Mouse (Mus musculus): Measurements from ENCODE around the gene Gpbp1l1.

Gene Gpbp1l1

DNA sequence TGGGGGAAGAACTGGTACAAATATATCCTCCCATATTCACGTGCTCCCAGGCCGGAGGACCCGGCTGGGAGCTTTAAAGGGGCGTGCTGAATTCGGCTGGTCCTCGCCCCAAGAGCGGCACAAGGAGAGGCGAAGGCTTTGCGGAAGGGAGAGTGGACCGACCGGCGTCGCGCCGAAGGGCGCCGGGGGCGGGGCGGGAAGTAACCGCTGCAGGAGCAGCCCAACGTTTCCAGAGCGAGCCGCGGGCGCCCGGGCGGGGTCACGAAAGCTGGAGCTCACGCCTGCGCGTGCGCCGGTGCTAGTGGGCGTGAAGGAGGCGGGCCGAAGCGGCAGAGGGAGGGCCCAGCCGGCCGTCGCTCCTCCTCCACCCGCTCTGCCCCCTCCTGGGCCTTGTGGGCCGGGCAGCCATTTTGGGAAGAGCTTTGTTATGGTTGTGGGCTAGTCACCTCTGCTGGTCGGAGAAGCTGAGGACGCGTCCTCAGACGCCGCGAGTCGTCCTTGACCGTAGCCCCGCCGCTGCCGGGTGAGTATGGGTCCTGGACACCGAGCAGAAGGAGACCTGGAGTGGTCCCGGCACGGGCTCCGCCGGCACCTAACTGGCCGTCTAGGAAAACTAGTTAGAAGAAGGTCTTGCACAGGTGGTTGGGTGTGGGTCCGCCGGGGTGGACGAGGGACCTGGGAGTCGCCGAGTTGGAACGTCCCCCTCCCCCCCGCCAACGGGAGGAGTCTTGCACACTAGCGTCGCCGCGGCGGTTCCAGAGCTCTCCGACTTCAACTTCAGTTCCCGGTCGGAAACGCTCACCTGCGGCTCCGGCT, at the start of gene Gpbp1l1:
TSS of gene Gpbp1l1 (plus strand) at position 353 of the 816 bp plus-strand sequence.
- in situ Hi-C loops (cut with MboI, MseI): no loop called here

DNA sequence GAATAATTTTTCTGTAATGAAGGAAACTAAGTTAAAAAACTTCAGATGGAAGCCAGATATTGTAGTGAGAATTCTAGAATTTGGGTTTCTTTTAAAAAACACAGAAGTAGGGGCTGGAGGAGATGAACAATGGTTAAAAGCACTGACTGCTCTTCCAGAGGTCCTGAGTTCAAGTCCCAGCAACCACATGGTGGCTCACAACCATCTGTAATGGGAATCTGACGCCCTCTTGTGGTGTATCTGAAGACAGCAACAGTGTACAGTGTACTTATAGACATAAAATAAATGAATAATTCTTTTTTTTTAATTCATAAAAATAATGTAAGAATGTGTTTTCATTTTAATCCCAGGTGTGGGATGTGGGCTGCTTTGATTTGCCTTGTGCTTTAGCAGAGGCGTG, 26.3 kb upstream of the Gpbp1l1 start:
- in situ Hi-C loops (cut with MboI, MseI): no loop called here

DNA sequence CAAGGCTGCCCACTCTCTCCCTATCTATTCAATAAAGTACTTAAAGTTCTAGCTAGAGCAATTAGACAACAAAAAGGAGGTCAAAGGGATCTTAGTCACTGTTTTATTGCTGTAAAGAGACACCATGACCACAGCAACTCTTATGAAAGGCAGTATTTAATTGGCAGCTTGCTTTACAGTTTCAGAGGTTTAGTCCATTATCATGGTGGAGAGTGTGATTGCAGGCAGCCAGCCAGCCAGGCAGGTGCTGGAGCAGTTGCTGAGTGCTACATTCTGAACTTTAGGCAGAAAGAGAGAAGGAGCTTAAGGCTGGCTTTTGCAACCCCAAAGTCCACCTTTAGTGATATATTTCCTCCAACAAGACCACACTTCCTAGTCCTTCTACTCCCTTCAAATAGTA, 21.1 kb upstream of the Gpbp1l1 start:
- in situ Hi-C loops (cut with MboI, MseI): no loop called here

DNA sequence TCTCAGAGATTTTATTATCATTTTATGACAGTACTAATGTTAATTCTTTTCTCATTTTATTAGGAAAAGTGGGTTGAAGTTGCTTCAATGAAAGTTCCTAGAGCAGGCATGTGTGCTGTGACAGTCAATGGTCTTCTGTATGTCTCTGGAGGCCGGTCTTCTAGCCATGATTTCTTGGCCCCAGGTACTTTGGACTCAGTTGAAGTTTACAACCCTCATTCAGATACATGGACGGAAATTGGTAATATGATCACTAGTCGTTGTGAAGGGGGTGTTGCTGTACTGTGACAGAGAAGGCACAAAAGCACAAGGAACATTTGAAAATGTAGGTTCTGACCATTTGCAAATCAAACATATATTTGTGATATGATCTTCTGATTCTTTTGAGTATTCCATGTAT, 19.7 kb upstream of the Gpbp1l1 start:
- in situ Hi-C loops (cut with MboI, MseI): no loop called here

DNA sequence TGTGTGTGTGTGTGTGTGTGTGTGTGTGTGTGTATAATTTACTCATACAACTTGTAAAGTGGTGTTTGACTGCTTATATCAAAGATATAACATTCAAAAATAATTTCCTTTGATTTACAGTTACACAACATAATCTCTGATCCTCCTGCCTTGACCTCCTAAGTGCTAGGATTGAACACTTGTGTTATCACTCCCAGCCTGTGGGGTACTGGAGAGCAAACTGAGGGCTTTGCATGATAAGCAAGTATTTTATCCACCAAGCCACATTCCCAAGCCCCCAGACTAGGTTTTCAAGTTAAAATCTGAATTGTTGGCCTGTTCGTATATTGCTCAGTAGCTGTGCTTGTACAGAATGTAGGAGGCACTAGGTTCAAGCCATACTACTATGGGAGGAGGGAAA, 7.0 kb upstream of the Gpbp1l1 start:
- in situ Hi-C loops (cut with MboI, MseI): no loop called here

DNA sequence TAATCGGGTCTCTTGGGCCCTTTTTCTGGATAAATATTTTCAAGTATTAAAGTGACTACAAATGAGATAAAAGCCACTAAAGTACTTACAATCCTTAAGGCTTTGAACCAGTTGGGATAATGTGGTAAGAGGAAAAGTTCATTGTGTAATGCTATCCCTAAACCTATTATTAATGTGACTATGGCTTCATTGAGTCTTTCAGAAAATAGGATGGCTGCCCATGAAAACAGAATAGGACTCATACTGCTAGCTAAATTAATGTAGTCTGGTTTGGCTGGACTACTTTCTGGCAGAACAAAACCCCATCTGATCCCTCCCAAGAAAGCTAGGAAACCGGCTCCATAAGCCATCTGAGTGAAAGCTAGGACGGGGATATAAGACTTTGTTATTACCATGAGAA, 4.4 kb upstream of the Gpbp1l1 start:
- in situ Hi-C loops (cut with MboI, MseI): no loop called here

DNA sequence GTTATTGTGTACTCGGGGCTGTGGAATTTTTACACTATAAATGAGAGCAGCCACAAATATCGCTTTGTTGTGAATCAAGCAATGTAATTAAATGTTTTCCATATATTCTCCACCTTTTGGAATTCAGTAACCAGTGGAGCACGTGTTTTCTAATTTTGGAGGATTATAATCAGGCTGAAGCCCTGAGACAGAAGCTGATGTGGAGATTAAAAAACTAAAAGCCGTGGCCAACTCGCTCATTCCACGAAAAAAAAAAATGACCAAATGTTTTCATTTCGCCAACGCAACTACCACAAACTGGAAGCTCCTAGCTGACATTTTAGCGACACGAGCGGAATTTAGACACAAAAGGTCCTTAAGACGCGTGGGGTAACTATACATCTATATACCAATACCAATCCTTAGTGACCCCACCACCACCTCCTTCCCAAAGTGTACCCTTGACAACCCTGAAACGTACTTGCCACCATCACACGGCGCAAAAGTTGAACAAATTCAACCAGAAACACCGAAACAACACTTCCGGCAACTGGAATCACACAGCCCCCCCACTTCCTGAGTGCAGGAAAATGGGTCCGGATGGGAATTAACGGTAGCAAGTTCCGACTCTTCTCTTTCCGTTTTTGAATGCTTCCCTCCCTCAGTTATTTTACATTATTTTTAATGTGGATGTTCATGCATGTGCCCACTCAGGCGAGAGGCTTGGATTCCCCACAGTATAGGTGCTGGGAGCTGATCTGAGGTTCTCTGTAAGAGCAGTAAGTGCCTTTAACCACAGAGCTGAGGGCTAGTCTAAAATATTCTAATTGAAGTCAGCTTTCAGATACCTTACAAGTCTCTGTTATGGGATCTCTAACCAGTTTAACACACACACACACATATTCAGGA, 1.8 kb upstream of the Gpbp1l1 start, which contains the start of gene Tmem69:
TSS of gene Tmem69 (minus strand) at position 524 of the 888 bp plus-strand sequence.
- in situ Hi-C loops (cut with MboI, MseI): no loop called here

DNA sequence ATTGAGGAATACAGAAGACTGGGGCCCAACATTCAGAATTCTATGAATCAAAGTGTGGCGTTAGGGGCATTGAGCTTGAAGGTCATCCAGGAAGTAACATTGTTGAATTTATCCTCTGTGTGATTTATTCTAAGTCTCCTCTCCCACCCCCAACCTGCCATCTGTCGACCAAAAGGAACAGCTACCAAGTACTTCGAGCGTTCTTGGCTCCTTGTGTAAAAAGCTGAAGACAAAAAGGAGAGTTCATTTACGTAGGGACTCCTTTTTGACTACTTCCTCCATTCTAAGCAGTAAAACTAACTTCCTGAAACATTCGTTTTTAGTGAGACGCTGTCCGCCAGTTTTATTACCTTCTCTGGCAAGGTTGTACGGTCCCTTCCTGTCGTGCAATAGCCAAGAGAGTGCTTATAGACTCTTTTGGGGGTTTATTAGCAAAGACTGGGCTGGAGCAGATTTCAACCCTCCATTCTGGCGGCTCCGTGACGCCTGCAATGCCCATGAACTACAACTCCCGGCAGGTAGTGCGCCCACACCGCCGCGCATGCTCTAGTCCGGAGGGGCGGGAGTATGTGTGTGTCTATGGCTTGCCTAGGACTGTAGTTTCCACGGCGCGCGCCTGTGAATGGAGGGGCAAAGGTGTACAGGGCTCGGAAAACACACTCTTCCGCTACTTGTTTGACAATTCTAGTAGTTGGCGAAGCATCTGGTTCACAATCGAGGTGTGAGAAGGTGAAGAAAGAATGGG, 725 bp upstream of the Gpbp1l1 start:
- in situ Hi-C loops (cut with MboI, MseI): no loop called here

DNA sequence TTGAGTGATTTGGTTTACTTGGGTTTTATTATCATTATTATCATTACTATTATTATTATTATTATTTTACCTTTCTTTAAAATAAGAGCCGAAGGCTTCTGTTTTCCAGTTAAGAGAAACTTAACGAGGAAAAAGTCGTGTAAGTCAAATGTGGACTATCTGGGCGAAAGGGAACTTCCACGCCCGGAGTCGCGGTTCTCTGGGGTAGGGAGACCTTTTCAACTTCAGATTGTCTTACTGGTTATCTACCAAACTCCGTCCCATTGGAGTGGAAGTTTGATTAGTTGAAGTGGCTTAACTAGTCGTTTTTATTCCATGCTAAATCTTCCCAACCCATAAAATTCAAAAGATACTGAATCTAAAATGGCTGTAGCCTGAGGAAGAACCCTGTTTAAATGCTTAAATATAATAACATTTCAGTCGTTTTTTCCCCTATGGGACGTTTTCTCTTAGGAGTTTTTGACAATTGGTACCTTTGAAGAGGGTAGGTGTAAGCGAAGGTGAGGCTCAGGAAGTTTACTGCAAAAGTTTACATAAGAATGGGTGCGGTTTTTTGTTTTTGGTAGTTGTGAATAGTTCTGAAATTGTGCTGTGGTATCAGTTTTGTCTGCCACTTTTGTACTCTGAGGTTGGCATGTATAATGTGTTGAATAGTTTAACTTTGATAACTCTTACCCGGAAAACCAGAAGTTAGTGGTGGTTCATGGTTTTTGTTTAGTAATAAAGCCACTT, 859 bp downstream of the Gpbp1l1 start:
- in situ Hi-C loops (cut with MboI, MseI): no loop called here

DNA sequence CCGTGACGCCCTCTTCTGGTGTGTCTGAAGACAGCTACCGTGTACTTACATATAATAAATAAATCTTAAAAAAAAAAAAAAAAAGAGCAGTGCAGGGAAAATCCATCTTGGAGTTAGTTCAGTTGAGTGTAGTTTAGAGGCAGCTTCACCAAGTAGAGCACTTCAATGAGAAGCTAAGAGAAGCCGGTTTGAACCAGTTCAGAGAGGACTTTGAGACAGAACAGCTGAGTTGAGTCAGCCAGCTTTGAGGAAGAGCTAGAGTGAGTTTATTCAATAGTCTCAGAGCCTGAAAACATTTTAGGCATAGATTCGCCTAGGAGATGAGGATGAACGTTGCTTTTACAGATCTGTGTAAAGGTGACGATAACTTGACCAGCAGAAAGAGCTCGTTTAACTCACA, 38.3 kb downstream of the Gpbp1l1 start:
- in situ Hi-C loops (cut with MboI, MseI): no loop called here

DNA sequence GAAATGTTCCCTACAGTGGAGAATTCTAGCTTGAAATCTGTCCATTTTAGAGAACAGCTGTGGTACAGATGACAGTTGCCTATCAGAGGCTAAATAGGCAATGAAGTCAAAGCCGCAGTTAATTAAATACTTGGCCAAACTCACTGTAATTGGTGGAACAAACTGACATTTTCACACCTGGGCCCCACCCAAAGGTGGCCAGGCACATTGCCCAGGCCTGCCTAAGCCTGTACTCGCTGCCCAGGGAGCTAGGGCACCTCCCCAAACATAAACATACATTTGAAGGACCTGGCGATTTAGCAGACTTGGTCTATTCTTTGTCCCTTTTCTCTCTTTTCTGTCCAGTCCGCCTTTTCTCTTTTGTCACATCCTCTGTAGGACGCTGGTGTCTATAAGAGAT, 38.9 kb downstream of the Gpbp1l1 start, which contains the start of gene Ccdc17:
TSS of gene Ccdc17 (plus strand) at position 276 of the 400 bp plus-strand sequence.
- in situ Hi-C loops (cut with MboI, MseI): no loop called here

DNA sequence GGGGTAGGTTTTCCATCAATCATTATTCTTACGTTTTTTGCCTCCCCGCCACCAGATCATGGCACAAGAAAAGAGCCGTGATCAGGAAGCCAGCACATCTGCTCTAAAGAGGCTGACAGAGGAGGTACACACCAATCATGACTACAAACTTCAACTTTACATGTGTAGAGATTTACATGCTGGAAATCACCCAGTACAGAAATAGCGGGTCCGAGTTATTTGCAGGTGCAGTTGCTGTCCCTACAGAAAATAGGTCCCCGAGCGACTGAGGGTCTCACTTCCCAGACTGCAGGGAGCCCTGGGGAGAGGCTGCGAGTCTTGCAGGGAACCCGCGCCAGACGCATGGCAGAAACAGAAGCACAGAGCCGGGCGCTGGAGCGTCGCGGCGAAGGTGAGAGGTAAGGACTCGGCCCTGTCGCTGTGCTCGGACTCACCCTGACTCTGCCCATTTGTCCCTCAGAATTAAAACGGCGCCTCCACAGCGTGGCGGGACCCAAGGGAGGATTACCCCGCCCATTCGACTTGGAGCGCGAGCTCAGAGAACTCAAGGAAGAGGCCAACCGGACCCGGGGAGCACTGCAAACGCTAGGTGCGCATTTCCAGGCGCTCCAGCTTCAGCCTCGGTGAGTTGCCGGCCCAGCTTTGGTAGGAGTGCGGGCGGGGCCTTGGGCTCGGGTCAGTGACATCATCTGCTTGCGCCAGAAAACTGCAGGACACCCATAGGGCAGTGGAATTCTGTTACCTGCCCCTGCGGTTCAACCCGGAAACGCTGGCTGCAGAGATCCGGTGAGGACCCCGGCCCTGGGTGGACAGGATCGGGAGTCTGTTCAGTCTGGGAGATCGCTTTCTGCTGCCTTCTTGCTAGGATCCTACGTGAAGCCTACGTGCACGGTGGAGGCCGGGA, 39.8 kb downstream of the Gpbp1l1 start:
- in situ Hi-C loops (cut with MboI, MseI): no loop called here

DNA sequence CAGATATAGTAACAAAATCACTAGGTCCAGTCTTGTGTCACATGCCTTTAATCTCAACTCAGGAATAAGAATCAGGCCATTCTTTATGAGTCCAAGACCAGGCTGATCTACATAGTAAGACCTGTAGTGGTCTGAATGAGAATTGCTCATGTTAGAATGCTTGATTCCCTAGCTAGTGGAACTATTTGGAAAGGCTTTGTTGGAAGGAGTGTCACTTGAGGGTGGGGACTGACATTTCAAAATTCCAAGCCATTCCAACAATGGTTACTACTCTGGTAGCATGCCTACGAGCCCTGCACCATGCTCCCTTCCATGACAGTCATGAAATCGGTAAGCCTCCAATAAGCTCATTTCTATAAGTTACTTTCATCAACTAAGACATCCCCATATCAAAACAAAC, 55.2 kb downstream of the Gpbp1l1 start:
- in situ Hi-C loops (cut with MboI, MseI): no loop called here

DNA sequence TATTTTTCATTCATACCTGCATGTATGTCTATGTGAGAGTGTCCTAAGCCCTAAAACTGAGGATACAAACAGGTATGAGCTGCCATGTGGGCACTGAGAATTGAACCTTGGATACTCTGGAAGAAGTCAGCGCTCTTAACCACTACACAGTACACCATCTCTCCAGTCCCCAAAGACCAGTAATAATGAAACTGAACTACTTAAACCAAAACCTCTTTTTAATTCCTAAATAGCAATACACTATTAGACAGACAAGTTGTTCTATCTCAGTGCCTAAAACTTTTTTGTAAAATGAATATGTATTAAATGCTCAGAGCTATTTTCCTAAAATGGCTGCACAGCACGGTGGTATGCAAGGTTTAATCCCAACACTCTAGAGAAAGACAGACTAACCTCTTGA, 57.8 kb downstream of the Gpbp1l1 start:
- in situ Hi-C loops (cut with MboI, MseI): no loop called here

DNA sequence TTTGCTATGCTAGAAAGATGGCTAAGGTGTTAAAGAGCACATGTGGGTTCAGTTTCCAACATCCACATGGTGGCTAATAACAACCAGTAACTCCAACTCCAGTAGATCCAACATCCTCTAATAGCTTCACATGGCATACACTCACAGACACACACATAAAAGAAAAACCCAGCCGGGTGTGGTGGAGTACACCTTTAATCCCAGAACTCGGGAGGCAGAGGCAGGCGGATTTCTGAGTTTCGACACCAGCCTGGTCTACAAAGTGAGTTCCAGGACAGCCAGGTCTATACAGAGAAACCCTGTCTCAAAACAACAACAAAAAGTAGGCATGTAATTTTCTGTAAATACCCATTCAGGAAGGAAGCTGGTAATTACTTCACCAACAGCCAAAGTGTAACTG, 67.4 kb downstream of the Gpbp1l1 start:
- in situ Hi-C loops (cut with MboI, MseI): loop anchor here (5.0 kb wide), 2 partner anchors 62 to 497 kb away; partner anchors contain the start of gene Prdx1

DNA sequence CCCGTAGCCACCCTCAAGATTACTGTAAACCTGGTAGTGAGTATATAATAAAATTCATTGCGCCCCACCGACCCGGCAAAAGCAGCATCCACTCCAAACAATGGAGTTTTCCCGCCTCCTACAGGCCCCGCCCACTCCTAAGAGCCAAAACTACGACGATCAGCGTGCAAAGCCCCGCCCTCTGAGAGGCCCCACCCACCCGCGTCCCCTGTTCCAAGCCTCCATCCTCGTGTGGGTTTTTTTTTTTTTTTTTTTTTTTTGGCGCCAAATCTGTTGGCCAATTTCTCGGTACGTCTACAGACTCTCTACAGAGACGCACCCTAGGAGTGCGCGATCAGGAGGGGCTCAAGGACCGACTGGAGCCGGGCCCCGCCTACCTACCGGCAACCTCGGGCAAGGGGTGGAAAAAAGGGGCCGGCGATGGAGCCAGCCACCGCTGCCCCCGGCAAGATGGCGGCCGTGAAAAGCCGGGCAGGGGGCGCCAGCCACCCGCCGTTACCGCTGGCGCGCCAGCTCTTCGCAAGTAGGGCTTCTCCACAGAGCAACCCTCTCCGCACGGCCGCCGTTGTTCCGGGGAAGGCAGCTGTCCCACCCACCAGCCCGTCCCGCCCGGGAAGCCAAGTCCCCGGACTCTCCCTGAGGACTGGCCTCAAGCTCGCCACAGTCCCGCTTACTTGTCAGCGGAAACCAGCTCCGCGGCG, 69.3 kb downstream of the Gpbp1l1 start:
- in situ Hi-C loops (cut with MboI, MseI): loop anchor here (5.0 kb wide), 2 partner anchors 60 to 495 kb away; partner anchors contain the start of gene Prdx1

DNA sequence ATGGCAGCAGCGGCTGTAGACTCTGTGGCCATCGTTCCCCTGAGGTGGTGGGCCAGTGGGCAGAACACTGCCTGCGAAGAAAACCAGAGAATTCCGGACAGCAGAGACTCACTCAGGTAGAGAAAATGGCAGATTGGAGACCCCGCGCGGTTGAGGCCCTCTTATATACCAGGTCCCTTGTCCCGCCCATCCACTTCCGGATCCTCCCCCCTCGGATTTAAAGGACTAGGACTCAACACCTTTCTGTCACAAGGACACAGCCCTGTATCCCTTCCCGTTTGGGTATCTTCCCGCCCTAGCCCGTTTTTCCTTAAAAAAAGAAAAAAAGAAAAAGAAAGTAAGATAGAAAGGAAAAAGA, 69.9 kb downstream of the Gpbp1l1 start:
- in situ Hi-C loops (cut with MboI, MseI): loop anchor here (5.0 kb wide), 2 partner anchors 60 to 495 kb away; partner anchors contain the start of gene Prdx1

DNA sequence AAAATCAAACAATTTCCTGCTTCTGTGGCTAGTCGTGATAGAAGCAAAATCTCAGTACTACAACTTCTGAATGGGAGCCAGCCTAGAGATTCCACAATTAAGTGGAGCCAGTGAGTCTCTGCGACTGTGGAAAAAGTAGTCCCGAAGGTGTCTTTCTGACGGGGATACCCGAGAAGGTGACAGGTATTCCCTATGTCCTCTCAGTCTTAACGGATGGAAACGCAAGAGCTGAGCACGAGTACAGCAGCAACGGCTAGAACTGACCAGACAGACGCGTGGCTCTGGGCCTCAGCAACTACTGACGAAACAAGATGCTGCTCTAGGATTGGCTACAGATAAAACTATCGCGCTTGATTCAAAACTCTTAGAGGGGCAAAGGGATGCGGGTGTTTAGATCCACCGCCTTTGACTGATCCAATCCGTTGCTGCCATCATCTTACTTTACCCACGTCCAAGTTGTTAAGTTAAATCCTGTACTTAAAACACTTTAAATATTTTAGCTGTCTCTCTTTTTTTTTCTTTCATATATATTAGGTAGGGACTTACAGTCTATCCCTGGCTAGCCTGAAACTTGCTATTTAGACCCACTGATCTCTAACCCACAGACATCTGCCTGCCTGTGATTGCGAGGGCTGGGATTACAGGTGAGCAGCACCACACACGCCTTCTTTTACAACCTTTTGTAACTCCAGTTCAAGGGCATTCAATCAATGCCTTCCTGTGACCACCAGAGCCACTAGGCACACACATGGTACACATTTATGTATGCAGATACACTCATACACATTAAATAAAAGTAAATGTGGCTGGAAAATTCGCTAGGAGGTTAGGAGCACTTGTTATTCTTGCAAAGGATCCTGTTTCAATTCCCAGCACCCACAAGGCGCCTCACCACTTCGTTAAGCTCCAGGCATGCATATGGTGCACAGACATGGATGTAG, 70.5 kb downstream of the Gpbp1l1 start, which contains the start of gene Nasp:
TSS of gene Nasp (minus strand) at position 220 of the 941 bp plus-strand sequence.
- in situ Hi-C loops (cut with MboI, MseI): loop anchor here (5.0 kb wide), 2 partner anchors 59 to 494 kb away; partner anchors contain the start of gene Prdx1

Measured in regulatory T cell (primary cell).